Mouse (Mus musculus): ENCODE data around the gene Ccm2. TPM values are rescaled to one million over a fixed set of nuclear protein-coding genes. Genes with fewer than 3 reads are reported as not detected.

The Ccm2 gene
- total RNA-seq, 2 experiments from 2014 or later = 40.1 to 40.9 TPM

- no peak for DNase-seq (ENCODE audit: low spot score in 2 of 2)
Measured at GRCm38 (mm10) chr11:6602662-6603061, 56.0 kb downstream of the Ccm2 start.

GRCm38 (mm10) chr11:6603224-6603623, 56.5 kb downstream of the Ccm2 start:
- no peak for DNase-seq (ENCODE audit: low spot score in 2 of 2)

GRCm38 (mm10) chr11:6603887-6604603, 57.4 kb downstream of the Ccm2 start:
- DNase-seq (ENCODE audit: low spot score in 2 of 2) = no peak

- DNase-seq (ENCODE audit: low spot score in 2 of 2) = no peak
Measured at GRCm38 (mm10) chr11:6604604-6604936, 57.9 kb downstream of the Ccm2 start.

- no peak for DNase-seq (ENCODE audit: low spot score in 2 of 2)
Measured at GRCm38 (mm10) chr11:6605021-6605481, 58.4 kb downstream of the Ccm2 start.

- no peak for DNase-seq (ENCODE audit: low spot score in 2 of 2)
Measured at GRCm38 (mm10) chr11:6605491-6606399, 59.1 kb downstream of the Ccm2 start, which contains the start of gene Nacad. Gene Nacad (minus strand): TSS chr11:6606053.

- no peak for DNase-seq (ENCODE audit: low spot score in 2 of 2)
Measured at GRCm38 (mm10) chr11:6615250-6616205, 68.8 kb downstream of the Ccm2 start.

- no peak for DNase-seq (ENCODE audit: low spot score in 2 of 2)
Measured at GRCm38 (mm10) chr11:6623704-6624103, 77.0 kb downstream of the Ccm2 start.

- no peak for DNase-seq (ENCODE audit: low spot score in 2 of 2)
Measured at GRCm38 (mm10) chr11:6624619-6625382, 78.1 kb downstream of the Ccm2 start.

- DNase-seq (ENCODE audit: low spot score in 2 of 2) = peak; percentile 82 to 83
Measured at GRCm38 (mm10) chr11:6625478-6626387, 79.0 kb downstream of the Ccm2 start, which contains the start of gene Tbrg4. Gene Tbrg4 (minus strand): TSS chr11:6626067.

GRCm38 (mm10) chr11:6626388-6626772, 79.7 kb downstream of the Ccm2 start:
- no peak for DNase-seq (ENCODE audit: low spot score in 2 of 2)

GRCm38 (mm10) chr11:6627731-6628130, 81.0 kb downstream of the Ccm2 start:
- no peak for DNase-seq (ENCODE audit: low spot score in 2 of 2)

- DNase-seq (ENCODE audit: low spot score in 2 of 2) = no peak
Measured at GRCm38 (mm10) chr11:6628568-6628967, 81.9 kb downstream of the Ccm2 start.

- DNase-seq (ENCODE audit: low spot score in 2 of 2) = no peak
Measured at GRCm38 (mm10) chr11:6629655-6630054, 83.0 kb downstream of the Ccm2 start.

- DNase-seq (ENCODE audit: low spot score in 2 of 2) = no peak
Measured at GRCm38 (mm10) chr11:6636150-6636549, 89.5 kb downstream of the Ccm2 start.

GRCm38 (mm10) chr11:6638537-6638936, 91.8 kb downstream of the Ccm2 start, which contains the start of gene Wap:
Gene Wap (minus strand): TSS chr11:6638637.
- no peak for DNase-seq (ENCODE audit: low spot score in 2 of 2)

- DNase-seq (ENCODE audit: low spot score in 2 of 2) = no peak
Measured at GRCm38 (mm10) chr11:6639072-6639471, 92.4 kb downstream of the Ccm2 start.

- DNase-seq (ENCODE audit: low spot score in 2 of 2) = no peak
Measured at GRCm38 (mm10) chr11:6644566-6644965, 97.9 kb downstream of the Ccm2 start.
